Mouse (Mus musculus): ENCODE measurements at regions not wholly inside any gene's neighbourhood (a gene's known extent, or its start where the extent isn't known, plus 50 kb on each side); places are given as distances from the start of the nearest gene placed in this dataset.

- DNase-seq (ENCODE audit: extremely low read depth, insufficient read length, low spot score), result no peak
Measured at GRCm38 (mm10) chr16:5480148-5480547, 224.4 kb upstream of the Eef2kmt start.

- DNase-seq (ENCODE audit: extremely low read depth, insufficient read length, low spot score), result no peak
Measured at GRCm38 (mm10) chr16:5478970-5479369, 223.2 kb upstream of the Eef2kmt start.

GRCm38 (mm10) chr16:5471321-5471720 lies 215.5 kb upstream of the Eef2kmt start:
- no peak for DNase-seq (ENCODE audit: extremely low read depth, insufficient read length, low spot score)

GRCm38 (mm10) chr16:5467587-5467986 lies 211.8 kb upstream of the Eef2kmt start:
- DNase-seq (ENCODE audit: extremely low read depth, insufficient read length, low spot score), result no peak

GRCm38 (mm10) chr16:5466760-5467159 lies 211.0 kb upstream of the Eef2kmt start:
- DNase-seq (ENCODE audit: extremely low read depth, insufficient read length, low spot score), result no peak

GRCm38 (mm10) chr16:5455352-5455965 lies 199.7 kb upstream of the Eef2kmt start:
- DNase-seq (ENCODE audit: extremely low read depth, insufficient read length, low spot score), result no peak

- no peak for DNase-seq (ENCODE audit: extremely low read depth, insufficient read length, low spot score)
Measured at GRCm38 (mm10) chr16:5454243-5454642, 198.5 kb upstream of the Eef2kmt start.

GRCm38 (mm10) chr16:5452971-5453370 lies 197.2 kb upstream of the Eef2kmt start:
- DNase-seq (ENCODE audit: extremely low read depth, insufficient read length, low spot score), result no peak

- DNase-seq (ENCODE audit: extremely low read depth, insufficient read length, low spot score), result no peak
Measured at GRCm38 (mm10) chr16:5445776-5446175, 190.0 kb upstream of the Eef2kmt start.

GRCm38 (mm10) chr16:5444785-5445184 lies 189.0 kb upstream of the Eef2kmt start:
- DNase-seq (ENCODE audit: extremely low read depth, insufficient read length, low spot score), result no peak

- no peak for DNase-seq (ENCODE audit: extremely low read depth, insufficient read length, low spot score)
Measured at GRCm38 (mm10) chr16:5439717-5440116, 183.9 kb upstream of the Eef2kmt start.

GRCm38 (mm10) chr16:5438405-5438804 lies 182.6 kb upstream of the Eef2kmt start:
- DNase-seq (ENCODE audit: extremely low read depth, insufficient read length, low spot score), result no peak

- no peak for DNase-seq (ENCODE audit: extremely low read depth, insufficient read length, low spot score)
Measured at GRCm38 (mm10) chr16:5431689-5432088, 175.9 kb upstream of the Eef2kmt start.

GRCm38 (mm10) chr16:5431111-5431510 lies 175.3 kb upstream of the Eef2kmt start:
- no peak for DNase-seq (ENCODE audit: extremely low read depth, insufficient read length, low spot score)

GRCm38 (mm10) chr16:5429466-5429865 lies 173.7 kb upstream of the Eef2kmt start:
- DNase-seq (ENCODE audit: extremely low read depth, insufficient read length, low spot score), result no peak

GRCm38 (mm10) chr16:5425908-5426307 lies 170.1 kb upstream of the Eef2kmt start:
- DNase-seq (ENCODE audit: extremely low read depth, insufficient read length, low spot score), result no peak

- no peak for DNase-seq (ENCODE audit: extremely low read depth, insufficient read length, low spot score)
Measured at GRCm38 (mm10) chr16:5422041-5422440, 166.3 kb upstream of the Eef2kmt start.

GRCm38 (mm10) chr16:5421591-5421990 lies 165.8 kb upstream of the Eef2kmt start:
- DNase-seq (ENCODE audit: extremely low read depth, insufficient read length, low spot score), result no peak

GRCm38 (mm10) chr16:5419467-5419866 lies 163.7 kb upstream of the Eef2kmt start:
- DNase-seq (ENCODE audit: extremely low read depth, insufficient read length, low spot score), result no peak

- DNase-seq (ENCODE audit: extremely low read depth, insufficient read length, low spot score), result no peak
Measured at GRCm38 (mm10) chr16:5418462-5419197, 162.8 kb upstream of the Eef2kmt start.

- DNase-seq (ENCODE audit: extremely low read depth, insufficient read length, low spot score), result no peak
Measured at GRCm38 (mm10) chr16:5415310-5415709, 159.5 kb upstream of the Eef2kmt start.

- DNase-seq (ENCODE audit: extremely low read depth, insufficient read length, low spot score), result no peak
Measured at GRCm38 (mm10) chr16:5411819-5412385, 156.1 kb upstream of the Eef2kmt start.

All from 3134 (cell line).